Mouse (Mus musculus): ENCODE data around the gene A630001G21Rik.

The A630001G21Rik gene

GRCm38 (mm10) chr1:85680226-85680625 lies 98.2 kb downstream of the A630001G21Rik start:
- in situ Hi-C loops (cut with MboI, MseI), result loop anchor here (5.0 kb wide), 1 partner anchor 57 kb away; no protein-coding TSS in a partner anchor

All from regulatory T cell (primary cell).